Mouse (Mus musculus) heart, adult 2 months (tissue): ENCODE measurements around the gene Tst. TPM values are rescaled to one million over a fixed set of nuclear protein-coding genes. Genes with fewer than 3 reads are reported as not detected.

Source experiments
- DNase-seq, 2 experiments: peaks; one replicate each; pipeline ENCODE4 v3.0.0; 2021
- H3K27ac ChIP-seq: fragments of 200-600 bp; 2 replicates; pipeline ENCODE4 v1.8.1; 2022
- H3K27me3 ChIP-seq: fragments of 200-500 bp; 2 replicates; pipeline ENCODE4 v1.6.1; 2012; ENCODE audit warnings: mild to moderate bottlenecking, low read length, inconsistent platforms, mixed read lengths; ENCODE audit not compliant: control insufficient read depth, insufficient read depth
- H3K36me3 ChIP-seq: fragments of 200-500 bp; 2 replicates; pipeline ENCODE4 v1.6.1; 2012; ENCODE audit warnings: low read length, inconsistent platforms; ENCODE audit not compliant: control insufficient read depth, insufficient read depth
- H3K4me1 ChIP-seq: fragments of 200-500 bp; 2 replicates; pipeline ENCODE4 v1.6.1; 2011; ENCODE audit warnings: low read length; ENCODE audit not compliant: control insufficient read depth, insufficient read depth
- H3K4me3 ChIP-seq: fragments of 200-600 bp; 2 replicates; pipeline ENCODE4 v1.8.1; 2022
- H3K79me2 ChIP-seq: fragments of 200-500 bp; replicated peaks from 2 replicates; pipeline ENCODE4 v1.6.1; 2012; ENCODE audit warnings: mild to moderate bottlenecking, inconsistent platforms, low read length, moderate library complexity, mixed read lengths; ENCODE audit not compliant: control insufficient read depth, insufficient read depth
- H3K9ac ChIP-seq: fragments of 200-500 bp; 2 replicates; pipeline ENCODE4 v1.6.1; 2012; ENCODE audit warnings: low read depth, mild to moderate bottlenecking, control low read depth, inconsistent platforms, low read length, mixed read lengths
- CTCF ChIP-seq: fragments of 200-600 bp; IDR thresholded peaks from 2 replicates; pipeline ENCODE4 v1.8.1; 2022; ENCODE audit warnings: antibody characterized with exemption, mild to moderate bottlenecking, moderate library complexity
- EP300 ChIP-seq: fragments of 200-500 bp; IDR thresholded peaks from 2 replicates; pipeline ENCODE4 v1.6.1; 2011; ENCODE audit warnings: low read depth, low read length, control low read depth; ENCODE audit not compliant: insufficient read depth
- POLR2A ChIP-seq: fragments of 200-500 bp; IDR thresholded peaks from 2 replicates; pipeline ENCODE4 v1.6.1; 2011; ENCODE audit warnings: mild to moderate bottlenecking, low read depth, low read length, control low read depth; ENCODE audit not compliant: insufficient read depth
- WGBS: fragments of 180-500 bp; shearing (Covaris S2); methylation state at CpG from one replicate; pipeline ENCODE4 v1.1.7; 2018; 5-methylcytosine and 5-hydroxymethylcytosine counted together
- intact Hi-C: fragments of 180-260 bp; cut with DNase I; formaldehyde crosslinking; loops from one replicate; pipeline ENCODE4 v1.15.1; 2025
- polyA plus RNA-seq: library from polyadenylated mRNA; depleted of rRNA; stranded (reverse); fragments of >200 nt; gene quantifications from 2 replicates; pipeline ENCODE4 v1.2.3, GENCODE M21; 2012
- total RNA-seq, 2 experiments: library from RNA; stranded (reverse); gene quantifications; 2 replicates each; pipeline ENCODE4 v1.2.3; 2021

Gene Tst
- total and polyA plus RNA-seq, 3 experiments, result 19.1 to 41.7 (median 23.2) TPM

DNA sequence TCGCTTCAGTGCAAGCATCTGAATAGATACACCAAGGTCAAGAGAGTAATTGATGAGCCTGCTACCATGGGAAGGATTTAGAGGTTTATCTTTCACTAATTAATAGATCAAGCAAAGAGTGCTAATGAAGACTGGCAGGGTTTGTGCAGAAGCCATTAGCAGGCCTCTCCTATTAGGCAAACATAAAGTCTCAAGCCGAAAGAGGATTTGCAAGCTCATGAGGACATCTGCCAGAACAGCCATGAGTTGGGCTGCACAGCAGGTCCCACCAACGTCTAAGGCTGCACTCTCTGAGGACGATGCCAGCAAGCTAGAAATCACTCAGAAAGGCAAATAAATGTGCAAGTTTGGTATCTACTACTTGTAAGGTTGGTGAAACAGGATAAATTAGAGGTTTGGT, 25.0 kb downstream of the Tst start:
- Histone ChIP-seq H3K27ac (no peak overlapping the region), H3K4me1 (peaks cover 1% of the 10 kb centered on the region; the same call in 1 of the 2 replicates), H3K9ac (no peak overlapping the region), H3K36me3 (no peaks in the 10 kb centered on the region), H3K79me2 (no peaks in the 10 kb centered on the region), H3K4me3 (no peak overlapping the region), H3K27me3 (no peaks in the 10 kb centered on the region)
- whole genome bisulfite sequencing, result 78% methylated on average over 4 of the region's 4 CpGs
- DNase-seq, result no peak
- intact Hi-C loops, result no loop called here
- TF ChIP-seq POLR2A, result no peak
- no peak for TF ChIP-seq EP300
- no peak for TF ChIP-seq CTCF

DNA sequence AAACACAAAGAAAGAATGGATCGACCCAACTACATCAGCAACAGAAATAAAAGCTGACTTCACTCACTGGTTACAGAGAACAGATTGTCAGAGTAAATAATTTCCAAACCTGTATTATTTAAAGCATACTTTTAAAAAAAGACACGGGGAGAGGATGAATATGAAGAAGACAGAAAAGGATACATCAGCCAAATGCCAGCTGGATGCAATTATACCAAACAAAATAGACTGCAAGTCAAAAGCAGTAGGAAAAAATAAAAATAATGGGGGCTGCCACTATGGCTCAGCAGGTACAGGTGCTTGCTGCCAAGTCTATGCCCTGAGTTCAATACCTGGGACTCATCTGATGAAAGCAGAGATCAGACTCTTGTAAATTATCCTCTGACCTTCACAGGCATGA, 25.5 kb downstream of the Tst start:
- Histone ChIP-seq H3K79me2 (no peaks in the 10 kb centered on the region), H3K27me3 (no peaks in the 10 kb centered on the region), H3K4me1 (peaks cover 1% of the 10 kb centered on the region; the same call in 1 of the 2 replicates), H3K9ac (no peak overlapping the region), H3K27ac (no peak overlapping the region), H3K4me3 (no peak overlapping the region), H3K36me3 (no peaks in the 10 kb centered on the region)
- TF ChIP-seq CTCF (no peak), POLR2A (no peak)
- intact Hi-C loops, result no loop called here
- no peak for DNase-seq
- 76% methylated on average over 2 of the region's 2 CpGs for WGBS

DNA sequence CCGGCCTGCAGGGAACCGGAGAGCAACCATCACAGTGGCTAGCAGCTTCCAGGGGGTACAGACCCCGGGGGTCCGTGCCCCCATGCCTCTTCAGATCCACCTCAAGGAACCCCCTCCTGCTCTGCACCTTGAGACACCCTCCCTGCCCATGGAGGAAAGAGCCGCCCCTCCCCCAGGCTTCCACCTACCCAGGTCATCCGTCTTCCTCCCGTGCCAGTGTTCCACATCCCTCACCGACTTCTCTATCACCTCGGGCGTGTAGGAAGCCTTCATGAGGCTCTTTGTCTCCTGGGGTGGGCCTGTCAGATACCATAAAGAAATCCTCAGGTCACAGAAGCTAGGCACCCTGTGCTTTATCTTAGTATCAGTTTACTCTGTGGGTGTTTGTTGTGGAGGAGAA, 27.2 kb downstream of the Tst start:
- Histone ChIP-seq H3K27ac (no peak overlapping the region), H3K4me3 (no peak overlapping the region), H3K27me3 (no peaks in the 10 kb centered on the region), H3K4me1 (no peaks in the 10 kb centered on the region), H3K36me3 (no peaks in the 10 kb centered on the region), H3K79me2 (no peaks in the 10 kb centered on the region), H3K9ac (no peak overlapping the region)
- DNase-seq, result no peak
- intact Hi-C loops, result no loop called here
- 67% methylated on average over 10 of the region's 10 CpGs for WGBS
- no peak for TF ChIP-seq EP300
- no peak for TF ChIP-seq POLR2A
- TF ChIP-seq CTCF, result no peak

DNA sequence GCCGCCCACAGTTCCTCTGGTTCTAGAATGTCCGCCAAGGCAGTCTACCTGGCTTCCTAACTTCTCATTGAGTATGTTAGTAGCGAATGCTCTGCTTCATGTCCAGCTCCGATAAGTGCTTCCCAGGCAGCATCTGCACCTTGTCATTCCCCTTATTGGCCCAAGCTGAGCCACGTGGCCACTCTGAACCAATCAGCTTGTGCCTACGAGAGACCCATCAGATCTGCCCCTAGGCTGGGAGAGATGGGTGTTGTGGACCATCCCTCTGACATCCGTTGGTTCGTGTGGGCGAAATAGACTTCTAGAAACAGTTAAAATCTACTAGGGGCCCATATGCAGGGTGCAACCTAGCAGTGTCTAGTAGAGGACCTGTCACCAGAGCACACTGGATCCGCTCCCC, 27.8 kb downstream of the Tst start:
- Histone ChIP-seq H3K79me2 (no peaks in the 10 kb centered on the region), H3K9ac (no peak overlapping the region)
- intact Hi-C loops, result no loop called here

DNA sequence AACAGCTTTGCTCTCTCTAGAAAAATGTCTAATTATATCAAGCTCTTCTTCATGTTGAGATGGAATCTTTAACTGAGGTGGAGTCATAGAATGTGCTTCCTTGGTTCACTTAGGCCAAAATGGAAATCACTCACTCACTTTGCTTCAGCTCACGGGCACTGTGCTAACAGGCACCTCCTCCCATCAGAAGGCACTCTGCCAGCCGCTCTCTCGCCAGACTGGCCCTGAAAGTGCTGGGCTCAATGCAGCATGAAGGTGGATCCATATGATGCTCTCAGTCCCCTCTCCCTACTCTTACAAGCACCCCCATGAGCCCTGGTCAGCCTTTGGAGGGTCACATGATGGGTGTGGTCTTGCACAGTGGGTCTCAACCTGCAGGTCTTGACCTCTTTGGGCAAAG, 31.5 kb downstream of the Tst start:
- H3K27ac ChIP-seq, result no peak overlapping the region
- WGBS, result 52% methylated on average over 3 of the region's 3 CpGs

More for the DNA sequence above, 27.8 kb downstream of the Tst start:
- 86% methylated on average over 10 of the region's 10 CpGs for WGBS
- no peak for DNase-seq
- Histone ChIP-seq H3K4me1 (no peaks in the 10 kb centered on the region), H3K36me3 (no peaks in the 10 kb centered on the region), H3K4me3 (no peak overlapping the region), H3K27me3 (no peaks in the 10 kb centered on the region), H3K27ac (no peak overlapping the region)
- TF ChIP-seq POLR2A, result no peak

DNA sequence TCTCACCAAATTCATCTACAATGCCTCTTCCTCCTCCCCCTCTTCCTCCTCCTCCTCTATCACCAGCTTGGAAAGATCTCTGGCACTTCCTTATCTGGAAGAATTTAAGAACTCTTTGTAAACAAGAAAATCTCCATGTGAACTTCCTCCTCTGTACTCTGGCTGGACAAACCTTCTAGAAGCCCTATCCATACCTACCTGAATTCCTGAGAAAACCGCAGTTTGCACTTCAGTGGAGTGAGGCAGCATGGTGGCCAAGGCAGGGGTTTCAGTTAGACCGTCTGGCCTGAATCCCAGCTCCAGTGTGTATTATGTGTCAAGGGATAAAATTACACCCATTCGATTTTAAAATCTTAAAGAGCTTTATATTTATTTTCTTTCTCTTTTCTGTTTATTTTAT, 32.9 kb downstream of the Tst start:
- Histone ChIP-seq H3K4me3 (no peak overlapping the region), H3K79me2 (no peaks in the 10 kb centered on the region), H3K27me3 (no peaks in the 10 kb centered on the region), H3K9ac (no peak overlapping the region), H3K27ac (no peak overlapping the region), H3K36me3 (no peaks in the 10 kb centered on the region), H3K4me1 (peaks cover 4% of the 10 kb centered on the region)
- WGBS, result 60% methylated on average over 3 of the region's 3 CpGs
- no peak for DNase-seq
- no peak for TF ChIP-seq POLR2A
- intact Hi-C loops, result no loop called here

More for the DNA sequence above, 31.5 kb downstream of the Tst start:
- H3K36me3 ChIP-seq, result no peaks in the 10 kb centered on the region
- H3K27me3 ChIP-seq, result no peaks in the 10 kb centered on the region
- no peak for TF ChIP-seq EP300
- TF ChIP-seq CTCF, result no peak
- no peak for TF ChIP-seq POLR2A
- no peak for DNase-seq
- intact Hi-C loops, result no loop called here
- no peak overlapping the region for H3K9ac ChIP-seq
- no peak overlapping the region for H3K4me3 ChIP-seq
- peaks cover 3% of the 10 kb centered on the region for H3K4me1 ChIP-seq
- no peaks in the 10 kb centered on the region for H3K79me2 ChIP-seq
